Mouse (Mus musculus): ENCODE measurements at regions not wholly inside any gene's neighbourhood (a gene's known extent, or its start where the extent isn't known, plus 50 kb on each side); places are given as distances from the start of the nearest gene placed in this dataset.

GRCm38 (mm10) chr1:193577821-193578220 lies 207.7 kb upstream of the Camk1g start:
- 90% methylated on average over 2 of the region's 2 CpGs for WGBS
- H3K9me3 ChIP-seq (replicated peaks; ENCODE audit: control insufficient read depth, low read length) = no peaks in the 10 kb centered on the region
- H3K4me1 ChIP-seq (ENCODE audit: control insufficient read depth, insufficient read depth, low read length) = no peaks in the 10 kb centered on the region
- H3K27me3 ChIP-seq (ENCODE audit: control insufficient read depth, insufficient read depth, low read length) = no peaks in the 10 kb centered on the region
- ATAC-seq (replicated peaks; ENCODE audit: insufficient number of reproducible peaks, low FRiP score, low TSS enrichment, low read depth) = no peak
- no peak overlapping the region for H3K27ac ChIP-seq (replicated peaks; ENCODE audit: low read depth, low read length)
- no peak overlapping the region for H3K9ac ChIP-seq (replicated peaks; ENCODE audit: low read length)
- no peaks in the 10 kb centered on the region for H3K36me3 ChIP-seq (replicated peaks; ENCODE audit: control insufficient read depth, insufficient read depth, low read depth, low read length)
- DNase-seq (ENCODE audit: low spot score) = no peak
- H3K4me2 ChIP-seq (ENCODE audit: low read depth, low read length) = no peak overlapping the region
- H3K4me3 ChIP-seq (ENCODE audit: low read depth, low read length) = no peak overlapping the region

GRCm38 (mm10) chr1:193575986-193576713 lies 206.1 kb upstream of the Camk1g start:
- ATAC-seq (replicated peaks; ENCODE audit: insufficient number of reproducible peaks, low FRiP score, low TSS enrichment, low read depth) (peak; percentile 79), DNase-seq (ENCODE audit: low spot score) (peak; percentile 93)
- H3K4me1 ChIP-seq (ENCODE audit: control insufficient read depth, insufficient read depth, low read length) = no peaks in the 10 kb centered on the region
- no peak overlapping the region for H3K4me2 ChIP-seq (ENCODE audit: low read depth, low read length)
- no peaks in the 10 kb centered on the region for H3K36me3 ChIP-seq (replicated peaks; ENCODE audit: control insufficient read depth, insufficient read depth, low read depth, low read length)
- H3K27ac ChIP-seq (replicated peaks; ENCODE audit: low read depth, low read length) = no peak overlapping the region
- H3K9me3 ChIP-seq (replicated peaks; ENCODE audit: control insufficient read depth, low read length) = no peaks in the 10 kb centered on the region
- H3K27me3 ChIP-seq (ENCODE audit: control insufficient read depth, insufficient read depth, low read length) = no peaks in the 10 kb centered on the region
- 8% methylated on average over 12 of the region's 12 CpGs for WGBS
- no peak overlapping the region for H3K4me3 ChIP-seq (ENCODE audit: low read depth, low read length)
- H3K9ac ChIP-seq (replicated peaks; ENCODE audit: low read length) = no peak overlapping the region

GRCm38 (mm10) chr1:193572827-193573226 lies 202.7 kb upstream of the Camk1g start:
- no peak for ATAC-seq (replicated peaks; ENCODE audit: insufficient number of reproducible peaks, low FRiP score, low TSS enrichment, low read depth)
- H3K4me1 ChIP-seq (ENCODE audit: control insufficient read depth, insufficient read depth, low read length) = no peaks in the 10 kb centered on the region
- H3K27me3 ChIP-seq (ENCODE audit: control insufficient read depth, insufficient read depth, low read length) = no peaks in the 10 kb centered on the region
- no peaks in the 10 kb centered on the region for H3K9me3 ChIP-seq (replicated peaks; ENCODE audit: control insufficient read depth, low read length)
- no peaks in the 10 kb centered on the region for H3K36me3 ChIP-seq (replicated peaks; ENCODE audit: control insufficient read depth, insufficient read depth, low read depth, low read length)
- DNase-seq (ENCODE audit: low spot score) = no peak
- no peak overlapping the region for H3K4me3 ChIP-seq (ENCODE audit: low read depth, low read length)
- 82% methylated on average over 2 of the region's 2 CpGs for WGBS
- H3K9ac ChIP-seq (replicated peaks; ENCODE audit: low read length) = no peak overlapping the region
- H3K4me2 ChIP-seq (ENCODE audit: low read depth, low read length) = no peak overlapping the region
- no peak overlapping the region for H3K27ac ChIP-seq (replicated peaks; ENCODE audit: low read depth, low read length)

- no peaks in the 10 kb centered on the region for H3K9me3 ChIP-seq (replicated peaks; ENCODE audit: control insufficient read depth, low read length)
- DNase-seq (ENCODE audit: low spot score) = no peak
- no peaks in the 10 kb centered on the region for H3K4me1 ChIP-seq (ENCODE audit: control insufficient read depth, insufficient read depth, low read length)
- no peak overlapping the region for H3K27ac ChIP-seq (replicated peaks; ENCODE audit: low read depth, low read length)
- H3K27me3 ChIP-seq (ENCODE audit: control insufficient read depth, insufficient read depth, low read length) = no peaks in the 10 kb centered on the region
- H3K4me3 ChIP-seq (ENCODE audit: low read depth, low read length) = no peak overlapping the region
- H3K4me2 ChIP-seq (ENCODE audit: low read depth, low read length) = no peak overlapping the region
- no peaks in the 10 kb centered on the region for H3K36me3 ChIP-seq (replicated peaks; ENCODE audit: control insufficient read depth, insufficient read depth, low read depth, low read length)
- no peak for ATAC-seq (replicated peaks; ENCODE audit: insufficient number of reproducible peaks, low FRiP score, low TSS enrichment, low read depth)
- 91% methylated on average over 3 of the region's 3 CpGs for WGBS
- H3K9ac ChIP-seq (replicated peaks; ENCODE audit: low read length) = no peak overlapping the region
Measured at GRCm38 (mm10) chr1:193572411-193572810, 202.3 kb upstream of the Camk1g start.

GRCm38 (mm10) chr1:193571088-193571487 lies 201.0 kb upstream of the Camk1g start:
- Histone ChIP-seq H3K27me3 (ENCODE audit: control insufficient read depth, insufficient read depth, low read length) (no peaks in the 10 kb centered on the region), H3K9me3 (replicated peaks; ENCODE audit: control insufficient read depth, low read length) (no peaks in the 10 kb centered on the region), H3K4me1 (ENCODE audit: control insufficient read depth, insufficient read depth, low read length) (no peaks in the 10 kb centered on the region), H3K4me2 (ENCODE audit: low read depth, low read length) (no peak overlapping the region), H3K36me3 (replicated peaks; ENCODE audit: control insufficient read depth, insufficient read depth, low read depth, low read length) (no peaks in the 10 kb centered on the region), H3K4me3 (ENCODE audit: low read depth, low read length) (no peak overlapping the region), H3K9ac (replicated peaks; ENCODE audit: low read length) (no peak overlapping the region), H3K27ac (replicated peaks; ENCODE audit: low read depth, low read length) (no peak overlapping the region)
- ATAC-seq (replicated peaks; ENCODE audit: insufficient number of reproducible peaks, low FRiP score, low TSS enrichment, low read depth) (no peak), DNase-seq (ENCODE audit: low spot score) (no peak)

- H3K36me3 ChIP-seq (replicated peaks; ENCODE audit: control insufficient read depth, insufficient read depth, low read depth, low read length) = no peaks in the 10 kb centered on the region
- no peaks in the 10 kb centered on the region for H3K4me1 ChIP-seq (ENCODE audit: control insufficient read depth, insufficient read depth, low read length)
- WGBS = 33% methylated on average over 4 of the region's 4 CpGs
- DNase-seq (ENCODE audit: low spot score) = peak; percentile 49
- no peaks in the 10 kb centered on the region for H3K27me3 ChIP-seq (ENCODE audit: control insufficient read depth, insufficient read depth, low read length)
- no peak; the same call in 1 of the 2 replicates for ATAC-seq (replicated peaks; ENCODE audit: insufficient number of reproducible peaks, low FRiP score, low TSS enrichment, low read depth)
- H3K4me3 ChIP-seq (ENCODE audit: low read depth, low read length) = no peak overlapping the region
- H3K27ac ChIP-seq (replicated peaks; ENCODE audit: low read depth, low read length) = no peak overlapping the region
- no peak overlapping the region for H3K4me2 ChIP-seq (ENCODE audit: low read depth, low read length)
- no peaks in the 10 kb centered on the region for H3K9me3 ChIP-seq (replicated peaks; ENCODE audit: control insufficient read depth, low read length)
- no peak overlapping the region for H3K9ac ChIP-seq (replicated peaks; ENCODE audit: low read length)
Measured at GRCm38 (mm10) chr1:193568586-193569174, 198.6 kb upstream of the Camk1g start.

- ATAC-seq (replicated peaks; ENCODE audit: insufficient number of reproducible peaks, low FRiP score, low TSS enrichment, low read depth) (no peak), DNase-seq (ENCODE audit: low spot score) (no peak)
- no peak overlapping the region for H3K4me3 ChIP-seq (ENCODE audit: low read depth, low read length)
- no peaks in the 10 kb centered on the region for H3K4me1 ChIP-seq (ENCODE audit: control insufficient read depth, insufficient read depth, low read length)
- WGBS = 72% methylated on average over 1 of the region's 1 CpGs
- H3K36me3 ChIP-seq (replicated peaks; ENCODE audit: control insufficient read depth, insufficient read depth, low read depth, low read length) = no peaks in the 10 kb centered on the region
- no peak overlapping the region for H3K4me2 ChIP-seq (ENCODE audit: low read depth, low read length)
- no peak overlapping the region for H3K9ac ChIP-seq (replicated peaks; ENCODE audit: low read length)
- no peaks in the 10 kb centered on the region for H3K9me3 ChIP-seq (replicated peaks; ENCODE audit: control insufficient read depth, low read length)
- no peak overlapping the region for H3K27ac ChIP-seq (replicated peaks; ENCODE audit: low read depth, low read length)
- H3K27me3 ChIP-seq (ENCODE audit: control insufficient read depth, insufficient read depth, low read length) = no peaks in the 10 kb centered on the region
Measured at GRCm38 (mm10) chr1:193567217-193567616, 197.1 kb upstream of the Camk1g start.

- Histone ChIP-seq H3K9me3 (replicated peaks; ENCODE audit: control insufficient read depth, low read length) (no peaks in the 10 kb centered on the region), H3K27ac (replicated peaks; ENCODE audit: low read depth, low read length) (no peak overlapping the region), H3K36me3 (replicated peaks; ENCODE audit: control insufficient read depth, insufficient read depth, low read depth, low read length) (no peaks in the 10 kb centered on the region), H3K4me3 (ENCODE audit: low read depth, low read length) (no peak overlapping the region), H3K4me1 (ENCODE audit: control insufficient read depth, insufficient read depth, low read length) (no peaks in the 10 kb centered on the region), H3K4me2 (ENCODE audit: low read depth, low read length) (no peak overlapping the region), H3K27me3 (ENCODE audit: control insufficient read depth, insufficient read depth, low read length) (no peaks in the 10 kb centered on the region), H3K9ac (replicated peaks; ENCODE audit: low read length) (no peak overlapping the region)
- no peak for DNase-seq (ENCODE audit: low spot score)
- WGBS = 83% methylated on average over 3 of the region's 3 CpGs
- no peak for ATAC-seq (replicated peaks; ENCODE audit: insufficient number of reproducible peaks, low FRiP score, low TSS enrichment, low read depth)
Measured at GRCm38 (mm10) chr1:193564225-193564624, 194.1 kb upstream of the Camk1g start.

Measured in embryonic facial prominence, embryonic 11.5 days (tissue).